Mouse (Mus musculus) olfactory bulb, adult 2 months (tissue): ENCODE data around the gene Lpin1. TPM values are rescaled to one million over a fixed set of nuclear protein-coding genes. Genes with fewer than 3 reads are reported as not detected.

Experiments
- H3K27ac ChIP-seq: fragments of 200-500 bp; 2 replicates; pipeline ENCODE4 v1.5.1; 2012; ENCODE audit warnings: low read depth, low read length; ENCODE audit not compliant: insufficient read depth
- H3K4me1 ChIP-seq: fragments of 200-500 bp; 2 replicates; pipeline ENCODE4 v1.6.1; 2012; ENCODE audit warnings: low read length; ENCODE audit not compliant: control insufficient read depth, insufficient read depth
- H3K4me3 ChIP-seq: fragments of 200-500 bp; 2 replicates; pipeline ENCODE4 v1.5.1; 2012; ENCODE audit warnings: mild to moderate bottlenecking, low read depth, low read length, moderate library complexity; ENCODE audit not compliant: insufficient read depth
- CTCF ChIP-seq: fragments of 200-500 bp; IDR thresholded peaks from 2 replicates; pipeline ENCODE4 v1.5.1; 2012; ENCODE audit warnings: low read depth, mild to moderate bottlenecking, low read length, moderate library complexity; ENCODE audit not compliant: insufficient read depth
- POLR2A ChIP-seq: fragments of 200-500 bp; IDR thresholded peaks from 2 replicates; pipeline ENCODE4 v1.6.1; 2012; ENCODE audit warnings: mild to moderate bottlenecking, low read depth, low read length, moderate library complexity; ENCODE audit not compliant: insufficient read depth
- WGBS: fragments of 180-500 bp; shearing (Covaris S2); methylation state at CpG from one replicate; pipeline ENCODE4 v1.1.7; 2018; 5-methylcytosine and 5-hydroxymethylcytosine counted together
- polyA plus RNA-seq: library from polyadenylated mRNA; stranded (reverse); fragments of >200 nt; gene quantifications from 2 replicates; pipeline ENCODE4 v1.2.4, GENCODE M21; 2012; ENCODE audit warnings: low replicate concordance; ENCODE audit not compliant: missing spikeins, insufficient read depth, insufficient read length

The Lpin1 gene
- polyA plus RNA-seq: 149 TPM in 1 of 2 replicates, not detected in the other

GRCm38 (mm10) chr12:16610936-16611335, at the start of gene Lpin1:
Gene Lpin1 (minus strand): TSS chr12:16610966.
- peaks cover 6% of the 10 kb centered on the region for H3K4me1 ChIP-seq
- no peak for TF ChIP-seq POLR2A
- no peak for TF ChIP-seq CTCF
- WGBS: 87% methylated on average over 2 of the region's 2 CpGs
- no peak within 1 kb of the TSS for H3K27ac ChIP-seq
- H3K4me3 ChIP-seq: no peak within 1 kb of the TSS

- 48% methylated on average over 5 of the region's 5 CpGs for WGBS
- Histone ChIP-seq H3K4me3 (no peak overlapping the region), H3K27ac (no peak overlapping the region), H3K4me1 (peaks cover 8% of the 10 kb centered on the region)
- TF ChIP-seq CTCF: no peak
- no peak for TF ChIP-seq POLR2A
Observed at GRCm38 (mm10) chr12:16656906-16657875, 46.4 kb upstream of the Lpin1 start.

GRCm38 (mm10) chr12:16655604-16656003, 44.8 kb upstream of the Lpin1 start:
- Histone ChIP-seq H3K4me1 (peaks cover 8% of the 10 kb centered on the region), H3K4me3 (no peak overlapping the region), H3K27ac (no peak overlapping the region)
- WGBS: 83% methylated on average over 4 of the region's 4 CpGs
- TF ChIP-seq CTCF (no peak), POLR2A (no peak)

DNA sequence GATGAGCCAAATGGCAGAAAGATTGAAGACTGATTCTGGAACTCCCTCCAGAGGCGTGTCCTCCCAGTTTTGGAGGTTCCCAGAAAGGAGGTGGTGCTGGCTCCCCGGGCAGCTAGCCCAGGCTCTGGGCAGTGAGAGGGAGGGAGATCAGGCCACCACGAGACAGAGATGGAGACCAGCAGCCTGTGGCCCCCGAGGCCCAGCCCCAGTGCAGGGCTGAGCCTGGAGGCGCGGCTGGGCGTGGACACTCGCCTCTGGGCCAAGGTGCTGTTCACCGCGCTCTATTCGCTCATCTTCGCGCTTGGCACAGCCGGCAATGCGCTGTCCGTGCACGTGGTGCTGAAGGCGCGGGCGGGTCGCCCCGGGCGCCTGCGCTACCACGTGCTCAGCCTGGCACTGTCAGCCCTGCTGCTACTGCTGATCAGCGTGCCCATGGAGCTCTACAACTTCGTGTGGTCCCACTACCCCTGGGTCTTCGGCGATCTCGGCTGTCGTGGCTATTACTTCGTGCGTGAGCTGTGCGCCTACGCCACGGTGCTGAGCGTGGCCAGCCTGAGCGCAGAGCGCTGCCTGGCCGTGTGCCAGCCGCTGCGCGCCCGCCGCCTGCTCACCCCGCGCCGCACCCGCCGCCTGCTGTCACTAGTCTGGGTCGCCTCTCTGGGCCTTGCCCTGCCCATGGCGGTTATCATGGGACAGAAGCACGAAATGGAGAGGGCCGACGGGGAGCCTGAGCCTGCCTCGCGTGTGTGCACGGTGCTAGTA, 42.7 kb upstream of the Lpin1 start, which contains the start of gene Ntsr2:
TSS of gene Ntsr2 (plus strand) at position 51 of the 762 bp plus-strand sequence.
- 4% methylated on average over 58 of the region's 58 CpGs for WGBS
- Histone ChIP-seq H3K4me3 (peak within 1 kb of the TSS; percentile 36), H3K27ac (no peak within 1 kb of the TSS), H3K4me1 (peaks cover 8% of the 10 kb centered on the region)
- TF ChIP-seq CTCF: no peak
- TF ChIP-seq POLR2A: no peak

DNA sequence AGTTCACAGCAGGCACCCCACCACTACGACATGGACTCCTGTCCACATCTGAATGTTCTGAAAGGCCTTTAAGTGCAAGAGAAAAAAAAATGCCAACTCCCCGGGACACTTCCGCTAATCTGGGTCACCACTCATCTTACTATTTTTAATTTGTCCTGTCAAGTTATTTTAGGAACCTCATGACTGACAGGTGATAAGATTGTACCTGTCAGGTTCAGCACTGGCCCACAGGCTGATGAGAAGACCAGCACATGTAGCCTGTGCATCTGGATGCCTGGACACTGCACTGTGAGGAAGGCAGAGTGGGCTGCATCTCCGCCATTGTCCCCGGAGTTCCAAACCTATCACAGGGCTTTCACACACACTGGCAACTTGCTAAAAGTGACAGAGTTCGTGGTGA, 39.1 kb upstream of the Lpin1 start:
- no peak overlapping the region for H3K4me3 ChIP-seq
- no peak for TF ChIP-seq POLR2A
- TF ChIP-seq CTCF: no peak
- H3K27ac ChIP-seq: no peak overlapping the region
- WGBS: 84% methylated on average over 6 of the region's 6 CpGs
- peaks cover 11% of the 10 kb centered on the region for H3K4me1 ChIP-seq

DNA sequence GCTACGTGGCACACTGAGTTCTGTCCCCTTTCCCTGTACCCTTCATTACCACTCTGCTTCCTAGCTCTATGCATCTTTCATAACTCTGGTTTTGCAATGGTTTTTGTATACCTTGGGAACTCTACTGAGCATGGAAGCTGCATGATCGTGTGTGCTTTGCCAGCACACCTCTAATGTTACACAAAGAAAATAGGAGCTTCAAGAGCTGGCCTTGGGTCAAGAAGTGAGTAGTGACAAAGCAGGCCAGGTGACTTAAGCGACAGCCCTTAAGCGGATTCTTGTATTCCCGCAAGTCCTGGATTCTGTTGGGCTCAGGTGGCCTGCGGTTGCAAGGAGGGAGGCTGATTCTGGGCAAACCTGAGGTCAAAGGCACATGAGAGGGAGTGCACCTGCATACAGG, 37.5 kb upstream of the Lpin1 start:
- Histone ChIP-seq H3K4me1 (peaks cover 14% of the 10 kb centered on the region), H3K4me3 (no peak overlapping the region), H3K27ac (no peak overlapping the region)
- WGBS: 95% methylated on average over 6 of the region's 6 CpGs
- TF ChIP-seq CTCF: no peak
- TF ChIP-seq POLR2A: no peak

GRCm38 (mm10) chr12:16646780-16647409, 36.1 kb upstream of the Lpin1 start:
- 75% methylated on average over 9 of the region's 9 CpGs for WGBS
- TF ChIP-seq POLR2A (no peak), CTCF (no peak)
- H3K27ac ChIP-seq: no peak overlapping the region
- peaks cover 13% of the 10 kb centered on the region for H3K4me1 ChIP-seq
- no peak overlapping the region for H3K4me3 ChIP-seq

GRCm38 (mm10) chr12:16644698-16645097, 33.9 kb upstream of the Lpin1 start:
- peaks cover 13% of the 10 kb centered on the region for H3K4me1 ChIP-seq
- TF ChIP-seq POLR2A (no peak), CTCF (no peak)
- WGBS: 81% methylated on average over 8 of the region's 8 CpGs
- H3K4me3 ChIP-seq: no peak overlapping the region
- no peak overlapping the region for H3K27ac ChIP-seq
